Mouse (Mus musculus): ENCODE data around the gene Meis1.

The Meis1 gene

DNA sequence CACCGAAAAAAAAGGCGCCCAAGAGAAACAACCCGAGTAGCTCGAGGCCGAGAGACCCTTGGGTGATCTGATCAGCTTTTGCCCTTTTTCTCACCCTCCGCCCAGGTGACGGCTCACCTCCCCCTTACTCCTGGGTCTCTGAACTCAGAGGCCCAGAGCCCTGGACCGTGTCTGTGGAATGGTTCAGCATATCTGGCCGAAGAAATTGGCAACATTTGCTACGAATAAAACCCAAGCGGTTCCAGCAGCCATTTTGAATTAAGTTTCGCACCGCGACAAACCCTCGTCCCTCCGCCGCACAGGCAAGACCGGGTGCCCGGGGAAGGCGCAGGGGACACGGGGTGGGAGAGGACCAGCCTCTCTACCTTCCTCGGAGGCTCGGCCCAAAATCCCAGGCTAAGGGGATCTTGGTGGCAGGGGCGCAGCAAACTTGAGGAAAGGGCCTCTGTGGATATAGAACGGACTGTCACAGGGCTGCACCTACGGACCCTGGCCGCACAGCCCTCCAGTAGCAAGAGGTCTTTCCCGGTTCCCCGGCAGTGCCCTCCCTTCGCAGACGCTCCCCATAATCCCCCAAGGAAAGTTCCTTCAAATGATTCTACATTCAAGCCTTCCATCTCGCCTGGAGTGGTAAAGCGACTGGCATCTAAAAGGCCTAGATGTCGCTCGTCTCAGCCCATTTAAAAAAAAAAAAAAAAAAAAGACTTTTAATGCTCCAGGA, 4.2 kb downstream of the Meis1 start:
- in situ Hi-C loops (cut with MboI, MseI): loop anchor here (5.0 kb wide), 1 partner anchor 142 kb away; no protein-coding TSS in a partner anchor

DNA sequence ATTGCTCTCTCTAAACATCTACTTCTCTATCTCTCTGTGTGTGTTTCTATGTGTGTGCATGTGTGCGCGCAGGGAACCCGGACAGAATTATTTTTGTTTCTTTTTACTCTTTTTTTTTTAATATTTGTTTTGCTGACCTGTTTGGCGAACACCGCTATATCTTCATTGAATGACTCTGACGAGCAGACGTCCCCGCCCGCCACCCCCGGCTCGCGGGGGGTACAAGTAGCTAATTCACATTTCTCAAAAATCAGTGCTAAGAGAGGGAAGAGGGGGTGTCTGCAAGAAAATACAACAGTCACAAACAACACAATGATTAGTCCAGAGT, 4.7 kb downstream of the Meis1 start:
- in situ Hi-C loops (cut with MboI, MseI): loop anchor here (5.0 kb wide), 1 partner anchor 142 kb away; no protein-coding TSS in a partner anchor

DNA sequence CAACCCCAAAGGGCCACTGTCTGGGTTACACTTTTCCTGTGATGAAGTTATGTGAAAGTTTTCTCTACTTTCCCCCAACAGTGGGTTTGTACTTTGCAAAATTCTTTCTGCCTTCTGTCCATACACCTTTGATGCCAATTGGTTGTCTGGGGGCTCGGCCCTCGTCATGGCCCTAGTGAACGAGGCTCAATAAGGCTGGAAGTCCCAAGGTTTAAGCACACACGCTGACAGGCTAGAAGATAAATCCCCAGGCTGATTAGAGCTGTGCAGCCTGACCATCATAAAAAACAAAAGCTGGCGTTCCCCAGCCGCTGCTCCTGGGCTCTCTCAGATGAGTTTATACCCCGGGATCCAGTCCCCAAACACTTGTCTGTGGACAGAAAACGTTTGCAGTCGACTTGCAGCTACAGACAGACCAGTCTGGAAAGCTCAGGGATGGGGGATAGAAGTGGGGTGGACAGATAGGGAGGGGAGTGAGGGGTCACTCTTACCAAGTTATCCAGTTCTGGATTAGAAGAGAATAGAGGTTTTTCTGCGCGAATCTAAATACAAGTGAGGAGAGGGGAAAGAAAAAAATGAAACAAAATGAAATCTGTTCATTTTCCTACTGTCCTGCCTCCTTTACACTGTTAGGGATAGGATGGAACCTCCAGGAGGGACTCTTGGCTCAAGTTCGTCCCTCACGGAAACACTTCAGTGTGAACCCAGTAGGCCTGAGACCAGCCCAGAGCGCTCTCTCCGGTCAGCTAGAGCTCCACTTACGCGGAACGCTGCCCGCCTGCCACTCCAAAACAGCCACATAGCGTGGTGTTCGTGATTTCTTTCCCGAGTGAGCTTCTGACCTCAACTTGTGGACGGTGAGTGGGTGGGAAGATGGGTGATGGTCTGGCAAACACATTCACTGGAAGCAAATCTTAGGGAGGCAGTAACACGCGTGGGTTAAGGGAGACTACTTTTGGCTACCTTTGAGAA, 5.4 kb downstream of the Meis1 start:
- in situ Hi-C loops (cut with MboI, MseI): loop anchor here (5.0 kb wide), 1 partner anchor 141 kb away; no protein-coding TSS in a partner anchor

DNA sequence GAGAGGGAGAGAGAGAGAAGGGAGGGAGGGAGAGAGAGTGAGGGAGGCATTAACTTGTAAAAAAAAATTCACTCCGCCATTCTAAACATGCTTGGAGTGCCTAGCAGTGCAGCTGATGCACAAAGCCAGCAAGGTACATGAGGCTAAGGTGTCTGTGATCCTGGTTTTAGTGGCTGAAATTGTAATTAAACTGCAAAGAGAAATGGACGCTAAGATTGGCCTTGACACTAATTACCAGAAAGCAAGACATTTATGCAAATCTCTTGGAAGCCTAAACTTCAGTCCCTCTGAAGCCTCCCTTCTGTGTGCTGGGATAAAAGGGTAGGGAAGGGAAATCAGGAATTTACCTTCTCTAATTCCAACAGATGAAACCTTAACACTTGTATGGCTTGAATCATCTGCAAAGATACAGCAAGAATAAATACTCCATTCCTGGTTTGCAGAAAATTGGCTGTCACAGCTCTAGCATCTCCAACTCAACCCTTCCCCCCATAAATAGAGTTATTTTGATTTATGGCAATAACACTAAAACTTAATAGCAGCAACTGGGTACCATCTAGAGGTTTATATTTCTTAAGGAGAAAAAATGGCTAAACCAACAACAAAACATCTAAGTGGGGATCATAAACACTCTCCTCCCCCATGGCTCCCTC, 6.2 kb downstream of the Meis1 start:
- in situ Hi-C loops (cut with MboI, MseI): loop anchor here (5.0 kb wide), 1 partner anchor 140 kb away; no protein-coding TSS in a partner anchor

DNA sequence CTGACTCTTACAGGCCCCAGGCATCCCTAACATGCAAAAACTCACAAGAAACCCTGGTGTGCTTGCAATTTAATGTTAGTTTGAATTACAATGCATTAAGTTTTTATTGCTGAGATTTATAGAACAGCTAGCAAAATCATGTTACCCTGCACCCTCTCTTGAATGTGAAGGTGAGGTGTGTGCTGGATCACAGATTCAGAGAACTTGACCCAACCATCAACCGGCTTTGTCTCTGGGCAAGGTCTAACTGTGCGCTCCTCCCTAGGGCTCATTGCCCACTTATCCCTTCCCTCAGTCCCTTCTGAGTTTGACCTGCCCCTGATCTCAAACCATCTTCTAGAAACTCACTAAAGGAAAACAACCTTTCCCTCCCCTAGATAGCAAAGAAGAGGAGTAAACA, 6.8 kb downstream of the Meis1 start:
- in situ Hi-C loops (cut with MboI, MseI): loop anchor here (5.0 kb wide), 1 partner anchor 140 kb away; no protein-coding TSS in a partner anchor

DNA sequence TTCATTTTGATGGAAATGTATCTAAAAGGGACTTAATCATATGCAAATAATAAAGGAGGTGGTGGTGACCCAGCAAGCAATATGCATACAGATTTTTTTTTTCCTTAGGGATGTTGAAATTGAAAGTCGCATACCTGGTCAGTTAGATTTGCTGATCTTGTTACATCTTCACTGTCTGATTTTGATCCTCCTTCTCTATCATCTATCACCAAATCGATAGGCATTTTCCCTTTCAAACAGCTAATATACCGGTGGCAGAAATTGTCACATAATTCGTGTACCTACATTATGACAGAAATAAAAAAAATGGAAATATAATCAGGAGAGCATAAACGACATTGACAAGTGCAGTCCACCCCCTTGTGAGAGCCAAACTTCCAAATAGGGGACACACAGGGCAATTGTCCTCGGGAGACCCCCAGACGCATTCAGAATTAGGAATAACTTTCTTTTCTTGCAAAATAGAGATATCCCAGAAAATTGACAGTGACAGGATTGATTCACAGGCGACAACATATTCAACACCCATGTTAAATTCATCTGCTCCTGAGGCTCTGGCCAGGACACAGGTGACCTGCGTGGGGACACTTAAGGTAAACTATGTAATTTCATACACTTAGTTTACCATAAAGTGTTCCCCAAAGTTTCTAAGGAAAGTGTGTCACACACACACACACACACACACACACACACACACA, 7.5 kb downstream of the Meis1 start:
- in situ Hi-C loops (cut with MboI, MseI): loop anchor here (5.0 kb wide), 1 partner anchor 139 kb away; no protein-coding TSS in a partner anchor

DNA sequence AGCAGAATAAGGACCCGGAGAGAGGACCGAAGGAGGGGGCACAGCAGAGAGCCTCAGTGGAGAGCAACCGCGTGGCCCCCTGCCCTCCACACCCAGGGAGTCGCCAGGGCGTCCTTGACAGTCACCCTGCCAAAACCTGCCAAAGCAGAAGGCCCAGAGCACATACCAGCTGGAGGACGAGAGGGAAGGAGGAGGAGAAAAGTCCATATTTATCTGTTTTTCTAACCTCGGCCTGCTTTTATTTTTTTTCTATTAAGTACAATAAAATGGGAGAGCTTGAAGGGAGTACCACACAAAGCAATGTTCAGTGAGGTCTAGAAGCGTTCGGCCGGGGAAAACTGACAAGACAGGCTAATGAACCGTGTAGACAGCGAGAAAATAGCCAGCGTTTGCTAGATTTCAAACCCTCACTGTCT, 8.4 kb downstream of the Meis1 start:
- in situ Hi-C loops (cut with MboI, MseI): loop anchor here (5.0 kb wide), 1 partner anchor 138 kb away; no protein-coding TSS in a partner anchor

DNA sequence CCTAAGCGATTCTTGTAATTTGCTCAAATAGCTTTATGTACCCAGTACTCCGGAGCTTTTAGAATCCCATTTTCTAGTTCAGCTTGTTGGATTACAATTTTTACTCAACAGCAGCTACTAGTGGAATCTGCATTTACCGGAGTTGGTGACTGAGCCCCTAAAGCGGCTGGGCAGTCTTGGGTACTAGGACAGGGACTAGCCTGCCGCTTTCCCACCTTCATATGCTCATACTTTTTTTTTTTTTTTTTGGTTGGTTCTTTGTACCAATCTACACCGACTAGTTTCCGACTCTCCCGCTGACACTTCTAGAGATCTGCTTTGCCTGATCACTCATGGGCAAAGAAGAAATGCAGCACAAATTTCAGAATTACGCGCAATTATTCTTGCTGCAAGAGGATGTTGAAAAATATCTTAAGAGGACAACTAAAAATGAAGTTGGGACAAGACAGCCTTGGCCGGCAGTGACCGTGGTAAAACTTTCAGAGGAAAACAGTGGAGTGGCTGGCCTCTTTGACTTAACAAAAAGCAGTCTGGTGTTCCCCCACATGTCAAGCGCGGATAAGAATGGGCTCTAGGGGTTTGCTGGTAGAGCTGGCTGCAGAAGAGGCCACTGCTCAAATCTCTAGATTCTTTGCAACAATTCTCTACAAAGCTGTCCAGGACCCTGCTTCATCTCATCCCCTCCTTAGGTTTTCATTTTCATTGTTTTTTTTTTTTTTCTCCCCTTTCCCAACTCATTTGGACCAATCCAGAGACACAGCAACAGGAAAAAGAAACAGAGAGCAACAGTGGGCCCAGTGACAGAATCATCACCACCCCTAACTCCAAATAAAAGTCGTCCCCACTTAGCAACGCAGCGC, 9.0 kb downstream of the Meis1 start:
- in situ Hi-C loops (cut with MboI, MseI): loop anchor here (5.0 kb wide), 1 partner anchor 137 kb away; no protein-coding TSS in a partner anchor

DNA sequence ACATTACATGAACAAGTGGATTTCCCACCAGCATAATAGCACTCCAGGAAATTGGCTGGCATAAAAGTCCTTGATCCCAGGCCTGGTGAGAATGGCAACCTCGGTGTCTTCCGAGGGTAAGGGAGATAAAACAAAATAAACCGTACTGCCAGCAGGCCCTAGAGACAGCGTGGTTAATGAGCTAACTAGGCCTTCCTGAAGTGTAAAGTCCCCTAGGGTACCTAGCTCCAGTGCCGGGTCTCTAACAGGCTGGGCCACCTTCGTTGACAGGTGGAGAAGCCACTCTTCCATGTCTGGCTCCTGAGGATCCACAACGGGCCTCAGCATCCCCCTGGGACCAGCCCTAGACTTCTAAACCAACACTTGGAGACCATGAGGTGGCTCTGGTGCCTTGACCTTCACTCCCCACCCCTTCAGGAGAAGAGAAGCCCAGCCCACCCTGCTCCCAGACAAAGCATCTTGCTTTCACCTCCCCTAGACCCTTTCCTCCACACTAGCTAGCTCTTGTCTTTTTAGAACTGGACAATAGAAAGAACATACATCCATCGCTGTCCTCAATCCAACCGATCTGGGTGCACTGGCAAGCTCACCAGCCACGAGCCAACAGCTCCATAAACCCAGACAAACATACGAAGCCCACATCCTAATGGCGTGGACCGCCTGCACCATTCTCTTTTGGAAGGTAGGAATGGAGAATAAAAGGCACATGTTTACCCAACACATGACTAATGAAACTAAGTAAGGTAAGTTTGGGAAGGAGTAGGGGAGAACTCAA, 10.0 kb downstream of the Meis1 start:
- in situ Hi-C loops (cut with MboI, MseI): no loop called here

DNA sequence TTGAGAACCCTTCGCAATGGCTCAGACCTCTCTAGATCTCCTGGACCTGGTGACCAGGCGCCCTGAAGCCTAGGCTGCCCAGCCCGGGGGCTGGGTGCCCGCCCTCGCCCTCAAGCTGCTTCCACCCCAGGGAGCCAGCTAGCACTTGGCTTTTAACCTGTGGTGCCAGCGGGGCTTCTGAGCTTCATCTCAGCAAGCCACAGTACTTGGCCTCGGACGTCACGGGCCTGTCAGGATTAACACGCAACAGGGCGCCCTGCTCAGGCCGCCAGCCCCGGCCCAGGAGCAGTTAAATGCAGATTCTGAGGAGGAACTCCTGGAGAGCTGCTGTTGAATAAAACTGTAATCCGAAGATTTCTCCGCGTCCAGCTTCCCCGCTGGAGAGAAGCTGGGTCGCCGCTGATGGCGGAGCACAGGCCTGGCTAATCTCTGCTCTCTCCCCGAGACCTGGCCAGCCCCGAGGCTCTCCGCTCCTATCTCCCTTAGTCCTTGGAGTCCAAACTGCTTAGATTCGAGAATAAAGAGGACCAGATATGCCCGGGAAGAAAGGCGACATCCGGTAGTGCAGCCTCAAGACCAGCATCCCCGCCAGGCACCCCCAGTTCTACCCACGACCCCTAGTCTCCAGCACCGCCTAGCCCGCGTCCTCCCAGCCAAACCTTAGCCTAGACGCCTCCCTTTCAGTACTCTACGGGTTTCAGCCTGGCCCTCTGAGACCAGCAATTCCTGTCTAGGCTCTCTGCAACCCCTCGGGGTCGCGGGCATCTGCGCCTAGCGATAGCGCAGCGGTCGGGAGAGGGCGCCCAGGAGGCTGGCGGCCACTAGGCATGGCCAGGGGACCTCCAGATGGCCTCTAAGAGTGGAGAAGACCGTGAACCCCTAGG, 11.0 kb downstream of the Meis1 start:
- in situ Hi-C loops (cut with MboI, MseI): no loop called here

DNA sequence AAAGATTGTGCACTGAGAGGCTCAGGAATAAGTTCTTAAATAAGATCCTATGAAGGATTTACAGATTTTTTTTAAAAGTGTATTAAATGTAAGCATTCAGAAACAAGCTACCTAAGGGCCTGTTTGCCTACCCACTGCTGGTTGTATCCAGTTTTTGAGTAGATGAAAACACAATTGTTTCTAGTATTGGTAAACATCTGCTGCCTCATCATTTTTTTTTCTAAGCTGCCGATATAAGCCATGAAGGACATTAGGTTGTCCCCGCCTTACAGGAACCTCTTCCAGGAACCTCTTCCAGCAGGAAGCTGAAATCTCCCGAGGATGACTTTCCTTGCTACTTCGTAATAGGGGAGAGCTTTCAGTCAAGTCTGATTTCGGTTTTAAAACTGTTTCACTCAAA, 11.7 kb downstream of the Meis1 start:
- in situ Hi-C loops (cut with MboI, MseI): no loop called here

DNA sequence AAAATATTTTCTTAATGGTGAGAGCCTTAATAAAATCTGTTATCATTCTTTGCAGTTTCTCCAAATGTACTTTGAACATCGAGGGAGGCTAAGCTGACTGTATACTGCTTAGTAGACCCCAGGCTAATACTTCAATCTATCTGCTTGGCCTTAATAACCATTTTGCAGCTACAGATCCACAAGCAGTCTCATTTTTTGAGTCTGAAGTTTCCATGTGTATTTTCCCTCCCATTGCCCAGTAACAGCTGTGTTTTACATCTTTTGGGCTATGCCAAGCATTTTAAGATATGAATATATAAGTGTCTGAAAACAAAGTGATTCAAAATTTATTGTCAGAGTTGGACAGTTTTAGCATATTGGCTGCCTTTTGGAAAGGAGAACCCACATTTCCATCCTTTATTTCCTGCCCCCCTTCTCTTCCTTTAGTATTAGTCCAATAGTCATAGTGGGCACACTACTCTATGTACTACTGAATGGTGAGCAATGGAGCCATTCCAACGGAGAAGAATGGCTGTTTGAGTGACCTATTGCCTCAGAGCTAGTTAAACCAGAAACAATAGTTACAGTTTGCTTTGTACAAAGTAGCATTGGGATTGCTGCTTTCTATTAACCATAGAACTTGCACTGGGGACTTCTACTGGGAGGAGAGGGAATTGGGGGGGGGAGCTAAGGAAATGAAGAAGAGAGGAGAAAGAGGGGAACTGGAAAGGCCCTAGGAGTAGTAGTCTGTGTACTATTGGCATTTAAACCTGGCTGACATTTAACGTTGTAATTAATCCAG, 12.7 kb downstream of the Meis1 start:
- in situ Hi-C loops (cut with MboI, MseI): no loop called here

DNA sequence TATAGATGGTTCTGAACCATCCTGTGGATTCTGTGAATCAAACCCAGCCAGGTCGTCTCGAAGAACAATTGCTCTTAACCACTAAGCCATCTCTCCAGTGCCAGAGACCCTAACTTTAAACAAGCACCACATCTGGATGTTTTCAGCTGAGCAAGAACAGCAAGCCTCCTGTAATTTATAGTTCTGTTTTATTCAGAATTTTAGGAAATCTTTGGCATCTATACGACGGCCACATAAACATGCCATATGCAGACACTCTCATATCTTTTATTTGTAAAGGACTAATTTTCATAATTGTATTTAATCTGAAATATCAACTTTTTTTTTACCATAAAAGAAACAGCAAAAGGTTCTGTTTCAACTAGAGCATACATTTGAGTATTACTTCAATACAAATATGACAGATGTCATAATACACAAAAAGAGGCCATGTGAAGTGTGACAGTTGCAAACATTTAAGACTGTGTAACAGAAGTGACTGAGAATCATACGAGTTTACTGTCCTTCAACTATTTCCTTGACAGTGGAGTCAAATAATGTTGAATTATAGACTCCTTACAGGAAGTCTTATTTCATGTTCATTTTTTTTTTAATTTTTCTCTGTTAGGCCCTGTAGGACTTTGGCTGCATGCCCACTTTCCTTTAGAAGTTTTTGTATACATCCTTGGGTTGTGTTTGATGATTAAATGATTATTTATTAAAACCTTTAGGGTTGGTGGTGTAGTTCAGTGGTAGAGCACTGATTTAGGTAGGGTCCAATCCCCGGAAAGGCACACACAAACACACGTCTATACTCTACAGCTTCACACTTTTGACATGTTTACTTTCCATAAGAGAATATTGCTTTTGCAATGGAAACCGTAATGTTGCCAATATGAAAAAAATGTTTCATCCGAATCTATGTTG, 13.5 kb downstream of the Meis1 start:
- in situ Hi-C loops (cut with MboI, MseI): no loop called here

DNA sequence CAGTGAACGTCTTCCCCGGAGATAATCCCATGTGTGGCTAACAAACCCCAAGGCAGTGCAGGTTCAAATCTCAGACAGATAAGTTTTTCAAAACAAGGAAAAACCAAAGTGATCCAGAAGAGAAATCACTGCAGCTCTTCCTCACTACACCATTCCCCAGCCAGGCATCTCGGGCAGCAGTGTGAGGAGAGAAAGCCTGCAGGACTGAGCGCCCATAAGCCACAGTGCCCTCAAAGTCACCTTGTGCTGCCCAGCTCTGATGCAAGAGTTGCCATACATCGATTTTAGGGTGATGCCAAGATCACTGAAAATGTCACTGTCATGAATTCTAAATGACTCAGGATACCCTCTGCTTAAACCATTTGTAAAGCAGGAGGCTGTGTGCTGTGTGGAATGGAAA, 15.7 kb downstream of the Meis1 start:
- in situ Hi-C loops (cut with MboI, MseI): no loop called here

DNA sequence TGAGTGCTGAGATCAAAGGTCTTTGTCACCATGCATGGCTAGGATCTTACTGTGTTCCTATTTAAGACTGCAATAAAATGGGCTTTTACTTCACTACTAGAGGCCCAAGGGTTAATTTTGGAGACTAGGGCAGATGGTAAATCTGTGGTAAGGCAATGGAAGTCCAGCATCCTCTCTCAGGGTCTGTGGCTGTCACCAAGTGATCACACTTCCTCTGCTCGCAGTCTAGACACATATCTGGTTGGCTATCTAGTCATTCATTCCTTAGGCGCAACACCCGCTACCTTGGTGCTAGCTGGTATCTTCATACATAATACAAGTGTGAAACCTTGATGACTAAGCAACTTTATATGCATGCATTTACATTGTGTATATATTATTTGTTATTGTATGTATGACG, 22.0 kb downstream of the Meis1 start:
- in situ Hi-C loops (cut with MboI, MseI): no loop called here

DNA sequence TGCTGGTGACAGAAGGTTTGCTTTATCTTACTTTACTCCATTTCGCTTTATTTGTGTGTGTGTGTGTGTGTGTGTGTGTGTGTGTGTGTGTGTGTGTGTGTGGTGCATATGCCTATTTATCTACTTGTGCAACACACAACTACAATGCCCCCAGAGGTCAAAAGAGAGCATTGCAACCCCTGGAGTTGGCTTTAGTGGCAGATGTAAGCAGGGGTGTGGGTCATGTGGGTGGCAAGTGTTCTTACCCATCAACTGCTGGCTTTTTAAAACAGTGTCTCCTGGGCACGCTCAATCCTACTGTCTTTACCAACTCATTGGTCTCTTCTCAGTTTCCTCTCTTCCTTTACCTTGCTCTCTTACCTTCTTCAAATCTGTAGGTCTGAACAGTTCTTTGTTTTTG, 22.5 kb downstream of the Meis1 start:
- in situ Hi-C loops (cut with MboI, MseI): no loop called here

DNA sequence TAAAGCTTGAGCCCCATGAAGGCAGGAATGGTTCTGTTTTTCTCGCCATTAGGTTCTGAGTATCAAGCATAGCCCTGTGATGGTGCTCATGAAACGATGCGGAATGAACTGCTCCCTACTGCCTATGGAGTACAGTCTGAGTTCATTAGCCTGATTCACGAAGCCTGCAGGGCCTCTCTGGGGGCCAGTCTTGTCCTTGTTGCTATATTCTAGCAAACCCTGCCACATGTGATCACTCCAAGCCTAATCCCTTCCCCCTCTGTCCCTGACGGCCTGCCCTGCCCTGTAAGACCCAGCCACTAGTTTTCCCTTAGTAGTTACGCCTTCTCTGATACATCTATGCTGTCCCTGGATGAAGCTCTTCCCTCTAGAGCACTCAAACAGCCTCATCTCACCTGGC, 26.0 kb downstream of the Meis1 start:
- in situ Hi-C loops (cut with MboI, MseI): no loop called here
